Mouse (Mus musculus) C2C12 (cell line): ENCODE measurements around the gene Cldn18. TPM values are rescaled to one million over a fixed set of nuclear protein-coding genes. Genes with fewer than 3 reads are reported as not detected.

Experiments
- H3K27me3 ChIP-seq: one replicate; pipeline ENCODE4 v1.6.1; 2011; ENCODE audit not compliant: control insufficient read depth, insufficient read depth, insufficient read length
- H3K36me3 ChIP-seq: one replicate; pipeline ENCODE4 v1.6.1; 2011; ENCODE audit not compliant: control insufficient read depth, insufficient read depth
- H3K4me3 ChIP-seq: one replicate; pipeline ENCODE4 v1.5.1; 2011; ENCODE audit warnings: mild to moderate bottlenecking, control low read depth; ENCODE audit not compliant: poor library complexity, insufficient read depth, severe bottlenecking
- H3K79me2 ChIP-seq: one replicate; pipeline ENCODE4 v1.6.1; 2011; ENCODE audit not compliant: control insufficient read depth, insufficient read depth
- H3K79me3 ChIP-seq: one replicate; pipeline ENCODE4 v1.6.1; 2011; ENCODE audit warnings: low read depth, control low read depth
- H3ac ChIP-seq: one replicate; pipeline ENCODE3; 2011; ENCODE audit warnings: low read depth; ENCODE audit not compliant: control insufficient read depth, insufficient read length
- CEBPB ChIP-seq: IDR thresholded peaks from one replicate; pipeline ENCODE4 v1.6.1; 2011; ENCODE audit warnings: low read depth, mild to moderate bottlenecking, control low read depth, moderate library complexity
- CTCF ChIP-seq: IDR thresholded peaks from one replicate; pipeline ENCODE4 v1.5.1; 2011; ENCODE audit not compliant: control insufficient read depth, insufficient read depth, insufficient read length
- FOSL1 ChIP-seq: IDR thresholded peaks from one replicate; pipeline ENCODE4 v1.8.0; 2011; ENCODE audit warnings: mild to moderate bottlenecking, low read length; ENCODE audit not compliant: poor library complexity, insufficient read depth, severe bottlenecking
- MAX ChIP-seq: IDR thresholded peaks from one replicate; pipeline ENCODE4 v1.6.1; 2011; ENCODE audit warnings: mild to moderate bottlenecking, control low read depth
- MYOD1 ChIP-seq: IDR thresholded peaks from one replicate; pipeline ENCODE4 v1.6.1; 2011; ENCODE audit warnings: low read depth; ENCODE audit not compliant: control insufficient read depth, insufficient read length
- MYOG ChIP-seq: IDR thresholded peaks from one replicate; pipeline ENCODE4 v1.6.1; 2011; ENCODE audit not compliant: control insufficient read depth, insufficient read length; ENCODE audit errors: extremely low read depth
- USF1 ChIP-seq: IDR thresholded peaks from one replicate; pipeline ENCODE4 v1.6.1; 2011; ENCODE audit warnings: low read depth, mild to moderate bottlenecking, control low read depth, moderate library complexity
- polyA plus RNA-seq: library from polyadenylated mRNA; unstranded; fragments of >200 nt; fragmentation: generic; extraction: Trizol; gene quantifications from one replicate; pipeline ENCODE4 v1.2.1, GENCODE M21; 2012; ENCODE audit warnings: missing spikeins

Cldn18 gene
- polyA plus RNA-seq, 1 experiment, result 0.02 TPM

- Histone ChIP-seq H3K36me3 (no peaks in the 10 kb centered on the region), H3K79me3 (no peaks in the 10 kb centered on the region), H3K79me2 (no peaks in the 10 kb centered on the region), H3ac (no peak overlapping the region), H3K4me3 (no peak overlapping the region), H3K27me3 (no peaks in the 10 kb centered on the region)
- TF ChIP-seq CEBPB (no peak), MYOD1 (no peak), FOSL1 (no peak), USF1 (no peak), MYOG (no peak), CTCF (no peak)
These were observed 10.8 kb upstream of the Cldn18 start for GRCm38 (mm10) chr9:99727819-99728218.

- Histone ChIP-seq H3K79me2 (no peaks in the 10 kb centered on the region), H3K27me3 (no peaks in the 10 kb centered on the region)
- TF ChIP-seq CTCF (no peak), MYOD1 (no peak), FOSL1 (no peak), USF1 (no peak), MAX (no peak), MYOG (no peak), CEBPB (no peak)
These were observed 8.2 kb upstream of the Cldn18 start for GRCm38 (mm10) chr9:99725278-99725677.

GRCm38 (mm10) chr9:99720011-99720410 is 2.9 kb upstream of the Cldn18 start:
- Histone ChIP-seq H3K4me3 (no peak overlapping the region), H3K79me3 (no peaks in the 10 kb centered on the region), H3ac (no peak overlapping the region), H3K27me3 (no peaks in the 10 kb centered on the region), H3K36me3 (no peaks in the 10 kb centered on the region), H3K79me2 (no peaks in the 10 kb centered on the region)
- TF ChIP-seq CTCF, result no peak
- TF ChIP-seq MAX, result peak; percentile 46
- TF ChIP-seq FOSL1, result peak; percentile 95

More at GRCm38 (mm10) chr9:99725278-99725677, 8.2 kb upstream of the Cldn18 start:
- no peak overlapping the region for H3ac ChIP-seq
- no peak overlapping the region for H3K4me3 ChIP-seq
- H3K79me3 ChIP-seq, result no peaks in the 10 kb centered on the region
- no peaks in the 10 kb centered on the region for H3K36me3 ChIP-seq

GRCm38 (mm10) chr9:99710297-99710696 is 6.8 kb downstream of the Cldn18 start:
- Histone ChIP-seq H3K27me3 (no peaks in the 10 kb centered on the region), H3K4me3 (no peak overlapping the region), H3K79me3 (no peaks in the 10 kb centered on the region), H3K79me2 (no peaks in the 10 kb centered on the region), H3ac (no peak overlapping the region), H3K36me3 (no peaks in the 10 kb centered on the region)
- TF ChIP-seq CEBPB (no peak), MYOD1 (no peak), CTCF (no peak), MAX (no peak), FOSL1 (no peak), MYOG (no peak), USF1 (no peak)

- no peak overlapping the region for H3ac ChIP-seq
- no peaks in the 10 kb centered on the region for H3K79me2 ChIP-seq
- no peaks in the 10 kb centered on the region for H3K79me3 ChIP-seq
- no peak for TF ChIP-seq MYOG
- TF ChIP-seq MYOD1, result no peak
- no peak for TF ChIP-seq CTCF
- no peak for TF ChIP-seq USF1
- TF ChIP-seq FOSL1, result no peak
- no peak for TF ChIP-seq MAX
- no peak for TF ChIP-seq CEBPB
- no peak overlapping the region for H3K4me3 ChIP-seq
- no peaks in the 10 kb centered on the region for H3K36me3 ChIP-seq
- no peaks in the 10 kb centered on the region for H3K27me3 ChIP-seq
These were observed 7.3 kb downstream of the Cldn18 start for GRCm38 (mm10) chr9:99709588-99710248.
